15 mouse cellular contexts compared by ENCODE assay signal in the genomic region with DNA sequence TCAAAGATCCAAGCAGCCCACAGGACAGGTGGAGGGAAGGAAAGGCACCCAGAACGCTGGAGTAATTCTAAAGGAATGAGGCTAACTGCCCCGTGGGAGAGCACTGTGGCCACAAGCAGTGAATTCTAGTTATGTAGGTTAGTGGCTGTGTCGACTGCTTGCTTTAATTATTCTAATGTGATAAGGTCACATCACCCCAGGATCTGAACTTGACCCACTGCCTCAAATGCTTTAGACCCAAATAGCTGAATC. TPM values are rescaled to one million over a fixed set of nuclear protein-coding genes. Genes with fewer than 3 reads are reported as not detected.
DNase-seq lines count a peak whose midpoint lies in the region; ATAC-seq and TF ChIP-seq lines count a peak whose summit lies in the region.
"Had no signal": no experiment of that assay in that cellular context is flagged by ENCODE, and none has a peak within 500 bp of the region (broad histone marks: within the 10 kb centered on the region; RNA-seq: fewer than 3 reads in every experiment).

No protein-coding gene starts in this region.

- no peak overlapping the region for H3K4me3 ChIP-seq in heart, embryonic 16.5 days (ENCODE audit: low read length)
- H3K4me3 ChIP-seq in liver, embryonic 13.5 days (replicated peaks), result no peak overlapping the region
- no peak overlapping the region for H3K4me3 ChIP-seq in liver, postnatal 0 days (ENCODE audit: low read depth, low read length)
- no peak overlapping the region for H3K4me3 ChIP-seq in intestine, embryonic 14.5 days (ENCODE audit: low read depth, low read length)
- H3K4me3 ChIP-seq in stomach, embryonic 16.5 days (replicated peaks; ENCODE audit: low read length), result no peak overlapping the region
- H3K4me3 ChIP-seq: forebrain, embryonic 12.5 days; hindbrain, embryonic 15.5 days; neural tube, embryonic 13.5 days had no signal

- H3K4me2 ChIP-seq in heart, embryonic 16.5 days (ENCODE audit: low read depth, low read length), result peak overlapping the region; percentile 50; the same call in 1 of the 2 replicates
- H3K4me2 ChIP-seq in liver, embryonic 13.5 days, result no peak overlapping the region
- H3K4me2 ChIP-seq in liver, postnatal 0 days (ENCODE audit: low read depth, low read length), result no peak overlapping the region
- no peak overlapping the region for H3K4me2 ChIP-seq in intestine, embryonic 14.5 days (ENCODE audit: low read length)
- H3K4me2 ChIP-seq in stomach, embryonic 16.5 days (ENCODE audit: low read depth, low read length), result 0 out of 2 replicates have a peak overlapping the region, but pooled peaks have one; percentile 19
- H3K4me2 ChIP-seq: forebrain, embryonic 12.5 days; hindbrain, embryonic 15.5 days; neural tube, embryonic 13.5 days had no signal

- no peak for TF ChIP-seq EP300 in liver, postnatal 0 days (IDR thresholded peaks at IDR 0.05; ENCODE audit: low read depth)

- peak overlapping the region; percentile 41 for H3K9ac ChIP-seq in heart, embryonic 16.5 days (ENCODE audit: low read length)
- no peak overlapping the region; the same call in 1 of the 2 replicates for H3K9ac ChIP-seq in liver, embryonic 13.5 days
- H3K9ac ChIP-seq in liver, postnatal 0 days (replicated peaks), result no peak overlapping the region
- no peak overlapping the region for H3K9ac ChIP-seq in intestine, embryonic 14.5 days (ENCODE audit: low read length)
- no peak overlapping the region for H3K9ac ChIP-seq in stomach, embryonic 16.5 days (ENCODE audit: low read length)
- H3K9ac ChIP-seq: forebrain, embryonic 12.5 days; hindbrain, embryonic 15.5 days; neural tube, embryonic 13.5 days had no signal

- DNase-seq in heart, postnatal 10 days, result no peak
- no peak for DNase-seq in liver, embryonic 13.5 days
- no peak for DNase-seq in liver, postnatal 0 days
- no peak for DNase-seq in intestine, embryonic 14.5 days (ENCODE audit: low spot score)
- DNase-seq in cerebellum, postnatal 36 days, result no peak
- DNase-seq: cerebellum, adult 11 months; layer of hippocampus, adult 9-11 months; retina, postnatal 1 day; spleen, adult 18-20 months had no signal

- no peaks in the 10 kb centered on the region for H3K27me3 ChIP-seq in heart, embryonic 16.5 days (ENCODE audit: control insufficient read depth, insufficient read depth, low read length)
- no peaks in the 10 kb centered on the region for H3K27me3 ChIP-seq in liver, embryonic 13.5 days
- no peaks in the 10 kb centered on the region for H3K27me3 ChIP-seq in liver, postnatal 0 days (ENCODE audit: insufficient read depth, low read length)
- no peaks in the 10 kb centered on the region for H3K27me3 ChIP-seq in intestine, embryonic 14.5 days (replicated peaks; ENCODE audit: control insufficient read depth, insufficient read depth, low read length)
- no peaks in the 10 kb centered on the region for H3K27me3 ChIP-seq in stomach, embryonic 16.5 days (ENCODE audit: control insufficient read depth, insufficient read depth, low read length)
- H3K27me3 ChIP-seq: forebrain, embryonic 12.5 days; hindbrain, embryonic 15.5 days; neural tube, embryonic 13.5 days had no signal

- no peak for ATAC-seq in heart, embryonic 16.5 days (replicated peaks; ENCODE audit: extremely low read depth, insufficient read depth, low FRiP score)
- no peak for ATAC-seq in liver, embryonic 13.5 days (ENCODE audit: low read depth)
- ATAC-seq in liver, postnatal 0 days, result no peak
- no peak for ATAC-seq in intestine, embryonic 14.5 days (replicated peaks; ENCODE audit: low FRiP score, low TSS enrichment, low read depth)
- no peak for ATAC-seq in stomach, embryonic 16.5 days (ENCODE audit: insufficient read depth, low FRiP score)
- ATAC-seq: midbrain, embryonic 16.5 days had no signal

- 33% methylated on average over 3 of the region's 3 CpGs for WGBS in heart, embryonic 16.5 days
- 57% methylated on average over 3 of the region's 3 CpGs for WGBS in liver, embryonic 13.5 days (ENCODE audit: insufficient replicate concordance)
- 52% methylated on average over 3 of the region's 3 CpGs for WGBS in liver, postnatal 0 days (ENCODE audit: insufficient replicate concordance)
- WGBS in intestine, embryonic 14.5 days, result 28% methylated on average over 3 of the region's 3 CpGs
- 40% methylated on average over 3 of the region's 3 CpGs for WGBS in stomach, embryonic 16.5 days

- peaks cover 29% of the 10 kb centered on the region for H3K4me1 ChIP-seq in heart, embryonic 16.5 days (ENCODE audit: control insufficient read depth, insufficient read depth, low read length)
- peaks cover 33% of the 10 kb centered on the region for H3K4me1 ChIP-seq in liver, embryonic 13.5 days (replicated peaks)
- peaks cover 3% of the 10 kb centered on the region for H3K4me1 ChIP-seq in liver, postnatal 0 days (ENCODE audit: insufficient read depth)
- H3K4me1 ChIP-seq in intestine, embryonic 14.5 days (replicated peaks; ENCODE audit: control insufficient read depth, insufficient read depth, low read length), result no peaks in the 10 kb centered on the region; the same call in 1 of the 2 replicates
- H3K4me1 ChIP-seq in stomach, embryonic 16.5 days (ENCODE audit: control insufficient read depth, insufficient read depth, low read length), result peaks cover 18% of the 10 kb centered on the region
- H3K4me1 ChIP-seq: forebrain, embryonic 12.5 days; hindbrain, embryonic 15.5 days had no signal

- no peaks in the 10 kb centered on the region for H3K36me3 ChIP-seq in heart, embryonic 16.5 days (ENCODE audit: control insufficient read depth, insufficient read depth)
- peaks cover 71% of the 10 kb centered on the region for H3K36me3 ChIP-seq in liver, embryonic 13.5 days
- H3K36me3 ChIP-seq in liver, postnatal 0 days (replicated peaks; ENCODE audit: insufficient read depth, low read length), result no peaks in the 10 kb centered on the region; the same call in none of the 2 replicates
- H3K36me3 ChIP-seq in intestine, embryonic 14.5 days (ENCODE audit: control insufficient read depth, insufficient read depth, low read length), result peaks cover 9% of the 10 kb centered on the region; the same call in 1 of the 2 replicates
- H3K36me3 ChIP-seq in stomach, embryonic 16.5 days (ENCODE audit: control insufficient read depth, insufficient read depth, low read length), result peaks cover 6% of the 10 kb centered on the region; the same call in 1 of the 2 replicates
- H3K36me3 ChIP-seq: hindbrain, embryonic 15.5 days; neural tube, embryonic 13.5 days had no signal

- no peaks in the 10 kb centered on the region for H3K9me3 ChIP-seq in heart, embryonic 16.5 days (replicated peaks; ENCODE audit: control insufficient read depth, low read length)
- H3K9me3 ChIP-seq in liver, embryonic 13.5 days (replicated peaks), result no peaks in the 10 kb centered on the region
- H3K9me3 ChIP-seq in liver, postnatal 0 days (ENCODE audit: low read length), result no peaks in the 10 kb centered on the region
- no peaks in the 10 kb centered on the region for H3K9me3 ChIP-seq in intestine, embryonic 14.5 days (ENCODE audit: control insufficient read depth, low read length)
- H3K9me3 ChIP-seq in stomach, embryonic 16.5 days (replicated peaks; ENCODE audit: control insufficient read depth, low read length), result no peaks in the 10 kb centered on the region
- H3K9me3 ChIP-seq: forebrain, embryonic 12.5 days; hindbrain, embryonic 15.5 days; neural tube, embryonic 13.5 days had no signal

- peak overlapping the region; percentile 78 for H3K27ac ChIP-seq in heart, embryonic 16.5 days (ENCODE audit: low read length)
- H3K27ac ChIP-seq in liver, embryonic 13.5 days, result 0 out of 2 replicates have a peak overlapping the region, but pooled peaks have one; percentile 13
- H3K27ac ChIP-seq in liver, postnatal 0 days (ENCODE audit: low read depth), result no peak overlapping the region
- peak overlapping the region; percentile 64 for H3K27ac ChIP-seq in intestine, embryonic 14.5 days (ENCODE audit: low read depth)
- H3K27ac ChIP-seq in stomach, embryonic 16.5 days (ENCODE audit: low read length), result peak overlapping the region; percentile 89
- H3K27ac ChIP-seq: forebrain, embryonic 12.5 days; hindbrain, embryonic 15.5 days; neural tube, embryonic 13.5 days had no signal

- TF ChIP-seq CTCF in liver, postnatal 0 days (IDR thresholded peaks at IDR 0.05; ENCODE audit: low read depth), result no peak

- intact Hi-C loops in heart, postnatal 10 days (cut with DNase I), result no loop called here

RNA-seq across cellular contexts. Expression of a gene that starts 38.0 kb away (rescaled TPM):
- 15.1 and 15.7 TPM in 2 replicates for polyA plus RNA-seq in heart, embryonic 16.5 days (2015; fragmentation: Nextera tagmentation; extraction: Ambion mirVana)
- 10 to 100 TPM; 22.5 to 23.5 TPM for total RNA-seq in heart, postnatal 10 days (2021)
- polyA plus RNA-seq in liver, embryonic 13.5 days (2015; fragmentation: Nextera tagmentation; extraction: Ambion mirVana), result 17.7 and 21.5 TPM in 2 replicates
- polyA plus RNA-seq in liver, postnatal 0 days (2015; fragmentation: Nextera tagmentation; extraction: Ambion mirVana), result 6.4 and 6.5 TPM in 2 replicates
- polyA plus RNA-seq in intestine, embryonic 14.5 days (2014; fragmentation: Nextera tagmentation; extraction: Ambion mirVana), result 36.9 and 43.8 TPM in 2 replicates
- polyA plus RNA-seq in stomach, embryonic 16.5 days (2015; fragmentation: Nextera tagmentation; extraction: Ambion mirVana), result 24.8 and 25.0 TPM in 2 replicates

Comparison
In these comparisons a context has a peak if more than half of its experiments do, and no peak if none do; other contexts are left out.
1. H3K4me2 ChIP-seq: peak in heart, embryonic 16.5 days (single experiment) and stomach, embryonic 16.5 days (single experiment); none in liver, embryonic 13.5 days (single experiment), liver, postnatal 0 days (single experiment) and intestine, embryonic 14.5 days (single experiment).